Mouse (Mus musculus): Measurements from ENCODE around the gene Dstn.

Gene Dstn

DNA sequence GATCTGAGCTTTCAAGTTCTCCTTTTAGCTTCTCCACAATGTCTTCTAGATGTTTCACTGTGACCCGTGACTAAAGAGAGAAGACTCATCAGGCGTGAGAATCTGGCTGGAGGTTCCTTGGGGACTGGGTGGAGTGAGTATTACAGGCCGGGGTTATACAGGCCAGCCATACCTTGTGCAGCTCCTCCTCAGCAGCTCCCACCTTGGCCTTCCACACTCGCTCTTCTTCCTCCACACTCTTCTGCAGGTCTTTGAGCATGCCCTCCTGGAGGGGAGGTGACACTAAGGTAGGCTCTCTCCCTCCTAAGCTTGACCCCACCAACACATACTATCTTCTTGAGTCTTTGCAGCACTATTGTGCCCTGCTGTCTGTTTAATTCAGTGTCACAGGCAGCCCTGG is 38.8 kb downstream of the Dstn start:
- in situ Hi-C loops (cut with MseI, MboI): no loop called here

DNA sequence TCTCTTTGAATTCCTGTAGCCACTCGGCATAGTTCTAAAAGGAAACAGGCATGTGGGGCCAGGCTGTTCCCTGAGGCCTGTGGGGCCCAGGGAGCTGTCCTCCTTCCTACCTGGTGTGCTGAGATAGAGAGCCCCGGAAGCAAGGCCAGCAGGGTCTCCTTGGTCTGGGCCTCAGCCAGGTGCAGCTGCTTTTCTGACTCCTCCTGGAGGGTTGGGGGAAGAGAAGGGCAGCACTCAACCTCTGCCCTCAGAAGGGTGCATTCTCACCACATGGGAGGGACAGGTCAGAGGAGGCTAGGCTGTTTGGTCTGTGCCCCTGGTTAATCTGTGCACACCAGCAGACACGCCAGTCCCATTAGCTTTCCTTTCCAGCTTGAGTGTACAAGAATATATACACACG is 39.9 kb downstream of the Dstn start:
- in situ Hi-C loops (cut with MseI, MboI): no loop called here

DNA sequence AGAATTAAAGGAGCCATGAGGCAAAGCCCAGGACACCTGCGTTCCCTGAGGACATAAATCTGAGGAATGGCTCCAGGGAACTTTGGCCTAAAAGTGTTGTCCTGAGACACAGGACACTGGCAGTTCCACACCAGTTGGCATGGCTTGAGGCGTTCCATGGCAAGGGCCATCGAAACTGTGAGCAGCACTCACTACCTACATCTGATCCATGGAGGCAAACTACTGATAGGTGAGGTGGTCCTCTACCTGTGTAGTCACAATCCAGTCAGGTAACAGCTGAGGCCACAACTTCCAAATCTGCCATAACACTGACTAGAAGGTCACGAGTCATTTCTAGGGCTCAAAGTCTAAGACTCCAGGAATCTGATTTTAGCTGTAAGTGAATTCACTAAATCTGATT is 40.6 kb downstream of the Dstn start:
- in situ Hi-C loops (cut with MseI, MboI): no loop called here

DNA sequence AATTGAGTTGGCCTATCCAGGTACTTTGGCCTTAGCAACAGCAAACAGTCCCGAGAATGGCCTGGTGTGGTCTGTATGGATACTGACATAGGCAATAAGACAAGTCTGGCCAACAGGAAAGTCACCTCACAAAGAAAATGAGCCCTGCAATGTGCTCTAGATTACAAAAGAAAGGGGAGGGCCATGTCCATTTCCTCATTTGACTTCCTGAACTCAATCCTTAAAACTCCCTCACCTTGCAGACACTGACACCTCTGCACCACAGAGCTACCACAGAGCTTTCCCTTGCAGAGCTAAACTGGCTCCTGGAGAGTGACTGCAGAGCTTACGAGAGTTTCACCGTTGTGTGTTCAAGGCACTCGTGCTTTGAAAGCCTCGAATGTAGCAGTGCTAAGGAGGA is 47.1 kb downstream of the Dstn start:
- in situ Hi-C loops (cut with MseI, MboI): no loop called here

DNA sequence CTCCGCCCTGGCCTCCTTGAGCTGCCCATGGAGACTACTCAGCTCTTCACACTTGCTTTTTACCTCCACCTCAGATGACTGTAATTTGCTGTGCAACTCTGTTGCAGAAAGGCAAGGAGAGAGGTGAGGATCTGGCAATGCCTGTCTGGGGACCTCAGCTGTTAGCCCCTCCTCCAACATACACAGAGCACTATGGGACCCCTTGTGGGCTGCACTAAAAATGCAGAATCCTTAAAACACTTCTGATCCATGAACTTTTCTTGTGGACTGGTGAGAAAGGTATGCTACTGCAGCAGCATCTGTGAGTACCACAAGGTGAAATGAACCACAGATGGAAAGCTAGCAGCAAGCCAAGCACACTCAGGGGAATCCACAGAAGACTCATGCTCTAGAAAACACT is 48.2 kb downstream of the Dstn start:
- in situ Hi-C loops (cut with MseI, MboI): no loop called here

DNA sequence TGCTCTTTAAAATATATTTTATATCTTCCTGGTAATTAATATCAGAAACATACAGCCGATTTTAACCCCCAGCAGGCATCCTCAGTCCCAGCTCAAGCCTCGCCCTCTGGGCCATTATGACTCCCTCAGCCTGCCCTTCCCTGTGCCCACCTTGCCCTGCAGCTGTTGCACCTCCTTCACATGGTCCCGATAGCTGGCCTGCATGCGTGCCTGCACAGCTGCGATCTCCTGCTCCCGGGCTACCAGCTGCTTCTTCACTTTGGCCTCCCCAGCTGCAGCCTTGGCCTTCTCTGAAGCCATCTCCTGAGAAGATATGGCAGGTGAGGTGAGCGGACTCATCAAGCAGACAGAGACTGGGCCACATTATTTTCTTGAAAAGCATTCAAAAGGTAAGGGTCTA is 54.1 kb downstream of the Dstn start:
- in situ Hi-C loops (cut with MseI, MboI): no loop called here

DNA sequence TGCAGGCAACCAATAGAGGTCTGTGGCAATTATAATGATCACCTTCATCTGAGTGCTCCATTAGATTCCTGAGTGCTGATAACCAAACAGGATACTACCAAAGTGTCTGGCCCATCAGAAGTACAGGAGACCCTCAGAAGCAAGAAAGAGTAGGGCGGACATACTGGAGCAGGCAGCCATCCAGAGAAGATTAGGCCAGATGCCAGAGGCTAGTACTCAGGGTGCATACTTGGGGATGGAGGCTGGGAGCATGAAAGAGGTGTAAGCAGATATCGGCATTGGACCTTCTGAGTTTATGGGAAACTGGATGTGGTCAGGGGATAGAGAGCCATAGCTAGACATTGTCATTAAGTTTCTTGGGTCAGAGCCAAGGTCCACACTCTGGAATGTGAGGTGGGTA is 55.7 kb downstream of the Dstn start:
- in situ Hi-C loops (cut with MseI, MboI): no loop called here

DNA sequence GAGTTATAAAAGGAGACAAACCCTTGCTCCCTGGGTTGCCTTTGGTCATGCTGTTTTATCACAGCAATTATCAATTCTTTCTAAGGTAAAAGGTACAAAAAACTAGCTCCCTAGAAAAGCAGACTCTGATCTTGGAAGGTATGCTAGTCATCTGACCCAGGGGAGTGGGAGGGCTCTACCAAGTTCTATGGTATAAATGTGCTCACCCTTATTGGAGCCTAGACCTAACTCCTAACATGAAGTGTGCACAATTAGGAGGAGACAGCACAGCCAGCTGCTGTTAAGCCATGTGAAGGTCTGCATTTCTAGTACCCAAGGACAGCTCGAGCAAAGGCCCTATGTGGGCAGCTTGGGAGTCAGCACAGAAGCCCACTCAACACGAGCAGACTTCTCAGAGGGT is 56.8 kb downstream of the Dstn start:
- in situ Hi-C loops (cut with MseI, MboI): no loop called here

DNA sequence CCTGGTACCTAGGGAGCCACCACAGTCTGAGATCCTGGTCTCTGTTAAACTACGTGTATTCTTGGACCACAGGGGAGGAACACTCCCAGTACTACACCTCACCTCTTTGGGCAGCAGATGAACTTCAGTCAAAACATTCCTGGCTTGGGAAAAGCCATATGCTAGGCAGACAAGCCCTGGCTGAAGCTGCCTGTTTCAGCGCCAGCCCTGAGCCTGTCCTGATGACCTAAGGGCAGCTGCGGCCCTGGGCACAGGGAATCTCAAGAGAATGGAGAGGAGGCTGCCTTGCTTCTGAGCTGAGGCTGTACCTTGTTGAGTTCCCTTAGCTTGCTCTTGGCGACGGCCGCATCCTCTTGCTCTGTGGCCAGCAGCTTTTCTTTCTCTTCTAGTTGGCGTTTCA is 58.0 kb downstream of the Dstn start:
- in situ Hi-C loops (cut with MseI, MboI): no loop called here

DNA sequence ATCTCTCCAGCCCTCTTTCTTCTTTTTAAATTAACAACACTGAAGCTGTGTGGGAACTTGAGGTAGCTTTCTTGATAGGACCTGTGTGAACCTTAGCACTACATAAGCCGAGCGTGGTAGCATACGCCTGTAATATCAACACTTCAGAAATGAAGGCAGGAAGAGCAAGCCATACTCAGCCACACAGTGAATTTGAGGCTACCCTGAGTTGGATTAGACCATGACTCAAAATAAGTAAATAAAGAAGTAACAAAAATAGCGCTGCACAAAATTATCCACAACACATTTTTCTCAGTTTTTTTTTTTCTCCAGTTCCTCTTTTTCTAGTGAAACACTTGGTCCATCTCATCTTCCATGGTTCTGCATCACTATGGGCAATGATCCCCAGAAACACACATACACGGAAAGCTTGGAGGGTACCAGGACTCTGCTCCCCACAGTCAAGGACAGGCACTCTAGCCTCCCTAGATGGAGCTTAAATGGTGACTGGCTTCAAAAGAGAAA is 60.1 kb downstream of the Dstn start:
- in situ Hi-C loops (cut with MseI, MboI): no loop called here

DNA sequence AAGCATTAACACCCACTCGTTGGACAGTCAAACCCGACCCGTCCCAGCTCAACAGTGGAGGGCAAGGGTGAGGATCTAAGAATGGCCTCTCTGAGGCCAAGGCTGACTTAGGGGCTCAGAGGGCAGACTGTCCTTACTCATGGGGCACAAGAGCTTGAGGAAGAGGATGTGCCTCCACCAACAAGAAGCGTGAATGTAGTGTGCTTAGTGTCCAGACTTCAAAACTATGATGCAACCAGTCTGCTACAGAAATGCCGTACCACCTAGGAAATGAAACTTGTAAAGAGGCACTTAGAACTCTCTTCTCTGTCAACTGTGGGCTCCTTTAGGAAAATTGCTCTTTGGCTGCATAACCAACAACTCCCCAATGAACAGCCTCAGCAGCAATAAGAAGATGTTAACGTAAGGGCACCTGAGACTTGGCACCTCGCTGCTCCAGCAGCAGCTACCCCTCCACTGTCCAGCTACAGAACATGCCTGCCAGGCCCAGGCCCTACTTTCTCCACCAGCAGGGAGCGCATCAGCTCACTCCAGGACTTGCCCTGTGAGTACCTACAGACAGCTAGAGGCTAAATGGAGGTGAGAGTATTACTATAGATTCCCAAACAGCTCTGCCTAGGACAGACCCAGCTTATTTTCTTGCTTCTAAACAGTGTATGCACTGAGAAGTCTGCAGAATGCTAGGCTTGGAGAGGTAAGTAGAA is 63.5 kb downstream of the Dstn start:
- in situ Hi-C loops (cut with MseI, MboI): no loop called here

DNA sequence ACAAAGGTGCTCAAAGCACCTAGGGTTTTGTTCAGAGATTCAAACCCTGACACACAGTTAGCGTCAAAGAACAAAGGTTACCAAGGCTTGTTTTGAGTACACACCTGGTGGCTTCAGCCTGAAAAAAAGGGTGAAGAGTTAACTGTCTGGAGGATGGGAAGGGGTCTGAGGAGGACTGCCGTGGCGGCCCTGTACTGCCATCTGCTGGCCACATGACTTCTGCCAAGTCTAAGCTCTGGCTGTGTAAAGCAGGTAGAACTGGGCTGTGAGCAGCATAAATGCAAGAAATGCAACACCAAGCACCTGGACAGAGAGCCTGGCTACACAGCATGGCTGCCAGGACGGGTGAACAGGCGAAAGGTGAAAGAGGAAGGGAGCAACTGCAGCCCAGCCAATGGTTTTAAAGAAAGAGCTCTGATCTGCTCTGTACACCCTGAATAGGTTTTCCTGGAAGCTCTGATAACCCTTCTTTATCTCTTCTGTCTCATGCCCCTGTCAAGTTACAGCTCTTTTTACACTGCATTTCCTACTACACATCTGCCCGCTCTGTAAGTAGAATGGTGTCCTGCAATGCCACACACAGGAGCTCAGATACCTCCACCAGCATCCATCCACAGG is 65.8 kb downstream of the Dstn start:
- in situ Hi-C loops (cut with MseI, MboI): no loop called here

DNA sequence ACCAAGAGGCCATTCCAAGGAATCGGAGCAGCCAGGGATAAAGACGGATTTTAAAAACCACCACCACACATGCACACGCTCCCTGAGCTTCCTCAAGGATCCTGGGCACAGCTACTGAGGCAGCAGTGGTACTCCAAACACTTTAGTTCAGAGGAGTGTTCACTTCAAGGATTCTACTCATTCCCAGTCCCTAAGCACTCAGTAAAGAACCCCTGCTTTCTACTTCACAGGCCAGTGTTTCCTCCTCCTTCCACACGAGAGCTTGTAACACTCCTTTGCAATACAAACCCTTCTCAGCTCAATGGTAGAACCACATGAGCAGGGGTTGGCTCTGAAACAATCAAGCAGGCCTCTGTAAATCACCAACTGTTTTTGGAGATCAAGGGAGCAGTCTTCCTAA is 67.0 kb downstream of the Dstn start:
- in situ Hi-C loops (cut with MseI, MboI): no loop called here

DNA sequence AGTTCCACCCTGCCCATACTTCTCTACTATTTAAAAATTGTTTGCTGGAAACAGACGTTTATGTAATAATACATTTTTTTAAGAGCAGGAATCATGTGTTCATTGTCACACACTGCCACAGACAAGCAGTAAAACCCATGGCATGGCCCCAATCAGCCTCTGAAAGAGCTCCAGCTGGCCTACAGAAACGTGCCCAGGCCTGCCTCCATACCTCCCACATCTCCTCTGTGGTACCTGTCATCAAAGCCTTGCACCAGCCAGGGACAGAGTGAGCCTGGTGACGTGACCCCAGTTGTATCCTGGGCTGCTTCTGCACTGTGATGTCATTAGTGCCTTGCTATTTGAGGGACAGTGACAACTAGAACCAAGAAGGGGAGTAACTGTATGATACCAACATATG is 67.8 kb downstream of the Dstn start:
- in situ Hi-C loops (cut with MseI, MboI): no loop called here

DNA sequence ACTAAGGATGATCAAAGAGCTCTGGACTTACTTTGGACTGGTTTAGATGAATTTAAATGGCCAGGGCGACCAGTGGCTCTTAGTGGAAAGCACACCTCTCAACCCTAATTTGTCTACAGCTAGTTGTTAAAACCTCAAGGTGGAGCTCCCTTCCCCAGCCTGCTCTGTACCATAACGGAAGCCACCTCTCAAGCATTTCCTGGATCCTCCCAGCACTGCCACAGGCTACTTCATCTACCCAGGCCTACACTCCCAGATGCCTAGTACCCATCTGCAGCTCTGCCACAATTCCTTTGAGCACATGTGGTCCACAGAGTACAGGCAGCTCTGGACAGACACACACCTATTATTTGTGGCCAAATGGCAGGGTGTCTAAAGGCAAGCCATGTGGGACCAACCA is 68.4 kb downstream of the Dstn start:
- in situ Hi-C loops (cut with MseI, MboI): no loop called here

DNA sequence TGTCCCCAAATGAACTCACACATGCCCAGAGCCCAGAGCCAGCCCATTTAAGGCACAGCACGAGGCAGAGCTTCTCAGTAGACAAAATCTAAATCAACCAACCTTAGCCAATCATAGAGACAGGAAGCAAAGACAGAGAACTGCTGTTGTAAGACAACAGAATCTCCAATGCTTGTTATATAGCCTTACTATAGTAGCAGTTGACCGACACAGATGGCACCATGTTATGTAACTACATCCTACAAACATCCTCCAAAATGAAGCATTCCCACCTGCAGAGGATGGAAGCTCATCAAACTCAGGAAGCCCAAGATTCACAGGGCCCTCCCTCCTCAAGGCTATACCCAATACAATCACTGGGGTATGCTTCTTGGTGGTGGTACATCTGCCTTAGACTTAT is 72.4 kb downstream of the Dstn start:
- in situ Hi-C loops (cut with MseI, MboI): no loop called here

DNA sequence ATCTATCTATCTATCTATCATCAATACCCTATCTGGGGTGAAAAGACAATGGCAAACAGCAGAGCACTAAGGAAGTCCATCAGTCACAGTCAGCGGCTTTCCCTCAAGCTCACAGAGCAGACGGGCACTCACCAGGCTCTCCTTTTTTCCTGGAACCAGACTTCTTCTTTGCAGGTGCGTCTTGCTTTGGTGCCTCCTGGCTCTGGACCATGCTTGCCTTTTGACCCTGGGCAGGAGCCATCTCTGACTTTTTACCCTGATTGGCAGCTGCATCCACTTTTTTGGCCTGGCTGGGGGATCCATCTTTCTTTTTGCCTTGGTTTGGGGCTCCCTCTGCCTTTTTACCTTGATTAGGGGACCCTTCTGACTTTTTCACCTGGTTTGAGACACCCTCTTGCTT is 72.9 kb downstream of the Dstn start:
- in situ Hi-C loops (cut with MseI, MboI): no loop called here

DNA sequence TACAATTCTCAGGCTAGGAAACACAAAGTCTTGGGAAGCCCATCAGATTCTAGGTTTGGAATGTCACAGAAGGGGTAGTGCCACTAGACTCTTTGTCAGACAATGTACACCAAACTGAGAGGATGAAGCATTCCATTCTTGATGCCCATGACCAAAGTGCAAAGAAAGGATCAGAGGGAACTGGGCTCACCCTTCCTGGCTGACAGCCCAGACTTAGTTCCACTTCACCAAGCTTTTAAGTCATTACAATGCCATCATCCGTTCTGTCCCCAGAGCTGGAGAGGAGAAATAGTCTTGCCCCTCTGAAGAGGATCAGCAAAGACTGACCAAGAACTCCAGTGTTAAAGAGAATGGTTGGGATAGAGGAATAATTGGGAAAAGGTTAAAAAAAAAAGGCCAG is 75.9 kb downstream of the Dstn start:
- in situ Hi-C loops (cut with MseI, MboI): no loop called here

DNA sequence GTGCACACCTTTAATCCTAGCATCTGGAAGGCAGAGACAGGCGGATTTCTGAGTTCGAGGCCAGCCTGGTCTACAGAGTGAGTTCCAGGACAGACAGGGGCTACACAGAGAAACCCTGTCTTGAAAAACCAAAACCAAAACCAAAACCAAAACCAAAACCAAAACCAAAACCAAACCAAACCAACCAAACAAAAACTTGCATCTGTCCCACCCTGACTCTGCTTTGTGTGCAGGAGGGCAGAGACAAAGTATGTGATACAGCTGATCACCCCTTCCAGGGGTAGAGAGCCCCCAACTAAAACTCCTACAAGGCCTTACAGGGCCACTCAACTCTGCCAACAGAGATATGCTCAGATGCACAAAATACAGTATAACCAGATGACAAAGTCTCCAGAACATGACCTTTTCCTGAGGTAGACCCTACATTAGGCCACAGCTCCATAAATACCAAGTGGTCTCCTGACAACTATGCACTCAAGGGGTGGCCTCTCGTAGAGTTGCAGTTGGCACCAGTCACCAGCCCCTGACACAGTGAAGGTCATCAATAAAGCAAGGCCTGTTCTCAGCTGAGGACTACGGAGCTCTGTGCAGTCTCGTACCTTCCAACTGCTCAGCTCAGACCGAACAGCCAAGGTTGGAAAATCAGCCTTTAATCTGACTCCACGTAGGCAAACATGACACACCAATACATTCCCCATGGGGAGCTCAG is 77.0 kb downstream of the Dstn start:
- in situ Hi-C loops (cut with MseI, MboI): no loop called here
